Mouse (Mus musculus): ENCODE measurements around the gene Sult2b1.

GRCm38 (mm10) chr7:45813787-45814779 is 29.6 kb upstream of the Sult2b1 start, which contains the start of gene Cyth2:
- TF ChIP-seq CTCF (IDR thresholded peaks at IDR 0.05) (no peak), POLR2A (IDR thresholded peaks at IDR 0.05; ENCODE audit: insufficient read depth, low read depth, low read length) (peak; percentile 83), EP300 (IDR thresholded peaks at IDR 0.05; ENCODE audit: insufficient read depth, low read depth, low read length) (no peak)
